In the genomic region with DNA sequence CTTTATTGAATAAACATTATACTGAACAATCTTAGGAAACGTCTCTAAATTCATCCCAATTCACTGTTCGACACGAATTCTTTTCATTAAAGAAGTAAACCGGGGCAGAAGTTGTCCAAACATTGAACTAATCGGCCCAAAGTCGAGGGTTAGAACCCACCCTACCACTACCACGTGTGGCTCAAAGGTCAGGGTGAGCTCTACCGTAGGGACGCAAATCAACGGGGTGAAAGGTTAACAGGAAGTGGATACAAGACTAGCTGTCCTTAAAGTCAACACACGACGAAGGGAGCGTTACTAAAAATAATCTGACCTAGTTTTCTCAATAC, we compare ENCODE assay signal across 8 mouse cellular contexts. TPM values are rescaled to one million over a fixed set of nuclear protein-coding genes. Genes with fewer than 3 reads are reported as not detected.
DNase-seq lines count a peak whose midpoint lies in the region; ATAC-seq and TF ChIP-seq lines count a peak whose summit lies in the region.

No protein-coding gene starts in this region.

- ATAC-seq in lung, embryonic 16.5 days (ENCODE audit: low read depth): peak; percentile 53; the same call in 1 of the 2 replicates
- ATAC-seq in forebrain, embryonic 11.5 days (replicated peaks; ENCODE audit: low FRiP score): peak; percentile 76
- peak; percentile 71 for ATAC-seq in megakaryocyte, adult 5-6 weeks (ENCODE audit: poor library complexity, severe bottlenecking)
- ATAC-seq in stomach, postnatal 0 days (ENCODE audit: low FRiP score, low TSS enrichment): peak; percentile 74

- H3K36me3 ChIP-seq in lung, embryonic 16.5 days (ENCODE audit: control insufficient read depth, insufficient read depth, low read length): peaks cover 26% of the 10 kb centered on the region
- no peaks in the 10 kb centered on the region; the same call in 1 of the 2 replicates for H3K36me3 ChIP-seq in forebrain, embryonic 11.5 days (ENCODE audit: control insufficient read depth, insufficient read depth, low read length)
- H3K36me3 ChIP-seq in stomach, postnatal 0 days (ENCODE audit: control insufficient read depth, insufficient read depth, low read length): peaks cover 9% of the 10 kb centered on the region

- H3K9me3 ChIP-seq in lung, embryonic 16.5 days (ENCODE audit: control insufficient read depth, low read length): peaks cover 3% of the 10 kb centered on the region; the same call in 1 of the 2 replicates
- no peaks in the 10 kb centered on the region for H3K9me3 ChIP-seq in forebrain, embryonic 11.5 days (ENCODE audit: control insufficient read depth, low read length)
- no peaks in the 10 kb centered on the region for H3K9me3 ChIP-seq in stomach, postnatal 0 days (ENCODE audit: control insufficient read depth, low read length)

- peak overlapping the region; percentile 62 for H3K9ac ChIP-seq in lung, embryonic 16.5 days (ENCODE audit: low read length)
- H3K9ac ChIP-seq in forebrain, embryonic 11.5 days (ENCODE audit: low read length): peak overlapping the region; percentile 39; the same call in 1 of the 2 replicates
- peak overlapping the region; percentile 53 for H3K9ac ChIP-seq in stomach, postnatal 0 days (ENCODE audit: low read length)

- peak; percentile 42 for DNase-seq in adrenal gland, adult 8-10 months
- no peak for DNase-seq in adrenal gland, postnatal 4 days (ENCODE audit: low spot score in 2 of 2)
- DNase-seq in lung, postnatal 25 days (ENCODE audit: low spot score): no peak
- DNase-seq in forebrain, embryonic 11.5 days (ENCODE audit: low spot score): no peak
- peak; percentile 78 to 87 for DNase-seq in kidney, adult 8-10 months
- peak; percentile 58 for DNase-seq in stomach, postnatal 0 days (ENCODE audit: low spot score)

- peak overlapping the region; percentile 92 for H3K4me3 ChIP-seq in lung, embryonic 16.5 days (ENCODE audit: low read length)
- H3K4me3 ChIP-seq in forebrain, embryonic 11.5 days (ENCODE audit: low read depth, low read length): peak overlapping the region; percentile 82
- peak overlapping the region; percentile 77 for H3K4me3 ChIP-seq in stomach, postnatal 0 days (ENCODE audit: low read depth, low read length)

- 7% methylated on average over 13 of the region's 13 CpGs for WGBS in lung, embryonic 16.5 days
- WGBS in forebrain, embryonic 11.5 days: 16% methylated on average over 13 of the region's 13 CpGs
- 7% methylated on average over 13 of the region's 13 CpGs for WGBS in stomach, postnatal 0 days

- TF ChIP-seq EP300 in stomach, postnatal 0 days (optimal IDR thresholded peaks at IDR 0.05): peak; percentile 9

- peak overlapping the region; percentile 97 for H3K27ac ChIP-seq in lung, embryonic 16.5 days (ENCODE audit: low read length)
- H3K27ac ChIP-seq in forebrain, embryonic 11.5 days (ENCODE audit: low read depth, low read length): no peak overlapping the region
- H3K27ac ChIP-seq in stomach, postnatal 0 days (replicated peaks): peak overlapping the region; percentile 76

- H3K27me3 ChIP-seq in lung, embryonic 16.5 days (ENCODE audit: control insufficient read depth, insufficient read depth, low read depth, low read length): no peaks in the 10 kb centered on the region
- no peaks in the 10 kb centered on the region for H3K27me3 ChIP-seq in forebrain, embryonic 11.5 days (ENCODE audit: control insufficient read depth, insufficient read depth, low read length)
- no peaks in the 10 kb centered on the region for H3K27me3 ChIP-seq in stomach, postnatal 0 days (ENCODE audit: control insufficient read depth, insufficient read depth, low read length)

- peak overlapping the region; percentile 79 for H3K4me2 ChIP-seq in lung, embryonic 16.5 days (ENCODE audit: low read depth, low read length)
- peak overlapping the region; percentile 62 for H3K4me2 ChIP-seq in forebrain, embryonic 11.5 days (ENCODE audit: low read depth, low read length, severe bottlenecking)
- H3K4me2 ChIP-seq in stomach, postnatal 0 days (replicated peaks; ENCODE audit: low read depth): peak overlapping the region; percentile 52

- H3K4me1 ChIP-seq in lung, embryonic 16.5 days (replicated peaks; ENCODE audit: control insufficient read depth, insufficient read depth, low read length): peaks cover 10% of the 10 kb centered on the region
- no peaks in the 10 kb centered on the region for H3K4me1 ChIP-seq in forebrain, embryonic 11.5 days (replicated peaks; ENCODE audit: control insufficient read depth, insufficient read depth, low read length)
- peaks cover 7% of the 10 kb centered on the region; the same call in 1 of the 2 replicates for H3K4me1 ChIP-seq in stomach, postnatal 0 days (replicated peaks; ENCODE audit: control insufficient read depth, insufficient read depth)

- TF ChIP-seq CTCF in stomach, postnatal 0 days (IDR thresholded peaks at IDR 0.05; ENCODE audit: low read depth): no peak

RNA-seq across cellular contexts. Expression of gene Sec24c, which starts 0.4 kb away (rescaled TPM):
- 100 to 1,000 TPM; 124 to 167 (median 150) TPM for total RNA-seq in adrenal gland, adult 8-10 months (2022)
- 100 to 1,000 TPM; 137 to 140 TPM for total RNA-seq in adrenal gland, postnatal 4 days (2021)
- 93.3 and 95.6 TPM in 2 replicates for polyA plus RNA-seq in lung, embryonic 16.5 days (2015; fragmentation: Nextera tagmentation; extraction: Ambion mirVana)
- 94.5 and 98.1 TPM in 2 replicates for polyA plus RNA-seq in forebrain, embryonic 11.5 days (2014; fragmentation: Nextera tagmentation; extraction: Ambion mirVana)
- 34.2 and 48.4 TPM in 2 replicates for total RNA-seq in megakaryocyte, adult 5-6 weeks (2015)
- 69.7 and 90.0 TPM in 2 replicates for total RNA-seq in megakaryocyte, adult 5-6 weeks (2017)
- 41.4 and 42.9 TPM in 2 replicates for polyA plus RNA-seq in stomach, postnatal 0 days (2015; fragmentation: Nextera tagmentation; extraction: Ambion mirVana)

RNA-seq across cellular contexts. Expression of gene Synpo2l, which starts 5.5 kb away (rescaled TPM):
- total RNA-seq in adrenal gland, adult 8-10 months (2022): under 1 TPM; 0.22 to 0.43 (median 0.41) TPM
- 10 to 100 TPM in 1 of 2 experiments, 1 to 10 TPM in 1; 3.6 to 11.8 TPM for total RNA-seq in adrenal gland, postnatal 4 days (2021)
- 4.2 and 6.2 TPM in 2 replicates for polyA plus RNA-seq in lung, embryonic 16.5 days (2015; fragmentation: Nextera tagmentation; extraction: Ambion mirVana)
- polyA plus RNA-seq in forebrain, embryonic 11.5 days (2014; fragmentation: Nextera tagmentation; extraction: Ambion mirVana): 0.13 and 0.35 TPM in 2 replicates
- 0.07 TPM in 1 of 2 replicates, not detected in the other for total RNA-seq in megakaryocyte, adult 5-6 weeks (2015)
- not detected in 2 replicates for total RNA-seq in megakaryocyte, adult 5-6 weeks (2017)
- 0.30 and 0.42 TPM in 2 replicates for polyA plus RNA-seq in stomach, postnatal 0 days (2015; fragmentation: Nextera tagmentation; extraction: Ambion mirVana)

RNA-seq across cellular contexts. Expression of gene Myoz1, which starts 17.4 kb away (rescaled TPM):
- 1 to 10 TPM in 1 of 4 experiments, not detected in 3; 1.2 TPM for total RNA-seq in adrenal gland, adult 8-10 months (2022)
- total RNA-seq in adrenal gland, postnatal 4 days (2021): 10 to 100 TPM; 11.0 to 25.8 TPM
- 1.8 and 7.9 TPM in 2 replicates for polyA plus RNA-seq in lung, embryonic 16.5 days (2015; fragmentation: Nextera tagmentation; extraction: Ambion mirVana)
- polyA plus RNA-seq in forebrain, embryonic 11.5 days (2014; fragmentation: Nextera tagmentation; extraction: Ambion mirVana): 0.28 TPM in 1 of 2 replicates, not detected in the other
- total RNA-seq in megakaryocyte, adult 5-6 weeks (2015): 0.76 TPM in 1 of 2 replicates, not detected in the other
- 0.51 TPM in 1 of 2 replicates, not detected in the other for total RNA-seq in megakaryocyte, adult 5-6 weeks (2017)
- 0.10 TPM in 1 of 2 replicates, not detected in the other for polyA plus RNA-seq in stomach, postnatal 0 days (2015; fragmentation: Nextera tagmentation; extraction: Ambion mirVana)

RNA-seq across cellular contexts. Expression of gene Fut11, which starts 21.1 kb away (rescaled TPM):
- 10 to 100 TPM; 18.7 to 22.5 (median 21.3) TPM for total RNA-seq in adrenal gland, adult 8-10 months (2022)
- total RNA-seq in adrenal gland, postnatal 4 days (2021): 10 to 100 TPM; 25.9 to 26.1 TPM
- 29.4 and 30.7 TPM in 2 replicates for polyA plus RNA-seq in lung, embryonic 16.5 days (2015; fragmentation: Nextera tagmentation; extraction: Ambion mirVana)
- 19.3 and 20.1 TPM in 2 replicates for polyA plus RNA-seq in forebrain, embryonic 11.5 days (2014; fragmentation: Nextera tagmentation; extraction: Ambion mirVana)
- 9.1 and 12.5 TPM in 2 replicates for total RNA-seq in megakaryocyte, adult 5-6 weeks (2015)
- total RNA-seq in megakaryocyte, adult 5-6 weeks (2017): 4.9 and 6.5 TPM in 2 replicates
- 13.0 and 13.7 TPM in 2 replicates for polyA plus RNA-seq in stomach, postnatal 0 days (2015; fragmentation: Nextera tagmentation; extraction: Ambion mirVana)

RNA-seq across cellular contexts. Expression of gene Chchd1, which starts 29.1 kb away (rescaled TPM):
- total RNA-seq in adrenal gland, adult 8-10 months (2022): 10 to 100 TPM; 59.4 to 79.8 (median 72.9) TPM
- 10 to 100 TPM; 76.1 to 88.5 TPM for total RNA-seq in adrenal gland, postnatal 4 days (2021)
- polyA plus RNA-seq in lung, embryonic 16.5 days (2015; fragmentation: Nextera tagmentation; extraction: Ambion mirVana): 191 and 192 TPM in 2 replicates
- 236 and 256 TPM in 2 replicates for polyA plus RNA-seq in forebrain, embryonic 11.5 days (2014; fragmentation: Nextera tagmentation; extraction: Ambion mirVana)
- total RNA-seq in megakaryocyte, adult 5-6 weeks (2015): 94.2 and 107 TPM in 2 replicates
- total RNA-seq in megakaryocyte, adult 5-6 weeks (2017): 86.5 and 86.8 TPM in 2 replicates
- 145 and 159 TPM in 2 replicates for polyA plus RNA-seq in stomach, postnatal 0 days (2015; fragmentation: Nextera tagmentation; extraction: Ambion mirVana)

Comparison
In these comparisons a context has a peak if more than half of its experiments do, and no peak if none do; other contexts are left out.
1. DNase-seq: peak in adrenal gland, adult 8-10 months (single experiment), kidney, adult 8-10 months (2 of 2) and stomach, postnatal 0 days (single experiment); none in adrenal gland, postnatal 4 days (0 of 2), lung, postnatal 25 days (single experiment) and forebrain, embryonic 11.5 days (single experiment).
2. RNA of gene Myoz1, which starts 17.4 kb away (total RNA-seq): 11.0 to 25.8 TPM in adrenal gland, postnatal 4 days; 0.51 to 0.76 TPM in megakaryocyte, adult 5-6 weeks and 1.2 TPM in adrenal gland, adult 8-10 months; every median in the first group is over 4 times any median in the second.
3. Peak in every context shown above with its lines, with median percentiles within 50 percentile points of each other: ATAC-seq, H3K4me2 ChIP-seq, H3K4me3 ChIP-seq and H3K9ac ChIP-seq.